Mouse (Mus musculus): Measurements from ENCODE around the gene Golga5. TPM values are rescaled to one million over a fixed set of nuclear protein-coding genes. Genes with fewer than 3 reads are reported as not detected.

Gene Golga5
- polyA plus RNA-seq, 1 experiment: 27.4 TPM

GRCm38 (mm10) chr12:102540278-102540677, 71.3 kb downstream of the Golga5 start:
- no peaks in the 10 kb centered on the region for H3K4me1 ChIP-seq (ENCODE audit: control insufficient read depth, insufficient read depth, low read length)
- H3K4me3 ChIP-seq (replicated peaks; ENCODE audit: insufficient read depth, low read depth, low read length): no peak overlapping the region
- DNase-seq: no peak
- WGBS: 44% methylated on average over 8 of the region's 8 CpGs
- TF ChIP-seq CTCF (IDR thresholded peaks at IDR 0.05; ENCODE audit: borderline replicate concordance, insufficient read depth, low read depth, low read length): no peak
- no peak for TF ChIP-seq POLR2A (IDR thresholded peaks at IDR 0.05; ENCODE audit: borderline replicate concordance, insufficient read depth, low read length)
- H3K27ac ChIP-seq (ENCODE audit: insufficient read depth, low read length): no peak overlapping the region
- H3K27me3 ChIP-seq (ENCODE audit: control insufficient read depth, insufficient read depth, low read length): no peaks in the 10 kb centered on the region

- 91% methylated on average over 7 of the region's 7 CpGs for WGBS
Observed at GRCm38 (mm10) chr12:102541168-102541567, 72.2 kb downstream of the Golga5 start.

DNA sequence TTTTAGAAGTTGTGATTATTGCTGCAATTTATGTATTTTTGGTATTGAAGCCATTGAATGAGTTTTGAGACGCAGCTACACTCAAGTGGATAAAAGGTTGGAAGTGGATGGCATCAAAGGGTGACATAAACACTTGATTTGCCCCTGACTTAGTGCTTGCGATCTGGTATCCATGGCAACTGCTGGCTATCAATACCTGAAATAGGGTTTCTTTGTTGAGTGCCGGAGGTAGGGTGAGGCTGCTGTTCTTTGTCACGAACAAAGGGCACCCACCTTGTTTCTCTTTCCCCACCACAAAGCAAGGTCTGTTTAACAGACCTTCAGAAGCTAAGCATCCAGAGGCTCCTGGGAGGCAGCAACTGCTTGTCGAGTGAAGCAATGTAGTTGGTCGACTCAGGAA, 76.2 kb downstream of the Golga5 start:
- no peak for DNase-seq
- Histone ChIP-seq H3K4me3 (replicated peaks; ENCODE audit: insufficient read depth, low read depth, low read length) (no peak overlapping the region), H3K27ac (ENCODE audit: insufficient read depth, low read length) (no peak overlapping the region), H3K27me3 (ENCODE audit: control insufficient read depth, insufficient read depth, low read length) (no peaks in the 10 kb centered on the region), H3K4me1 (ENCODE audit: control insufficient read depth, insufficient read depth, low read length) (no peaks in the 10 kb centered on the region)
- no peak for TF ChIP-seq CTCF (IDR thresholded peaks at IDR 0.05; ENCODE audit: borderline replicate concordance, insufficient read depth, low read depth, low read length)
- TF ChIP-seq POLR2A (IDR thresholded peaks at IDR 0.05; ENCODE audit: borderline replicate concordance, insufficient read depth, low read length): no peak
- 72% methylated on average over 6 of the region's 6 CpGs for WGBS

More at GRCm38 (mm10) chr12:102541168-102541567, 72.2 kb downstream of the Golga5 start:
- DNase-seq: no peak
- TF ChIP-seq CTCF (IDR thresholded peaks at IDR 0.05; ENCODE audit: borderline replicate concordance, insufficient read depth, low read depth, low read length): no peak
- no peak for TF ChIP-seq POLR2A (IDR thresholded peaks at IDR 0.05; ENCODE audit: borderline replicate concordance, insufficient read depth, low read length)
- Histone ChIP-seq H3K4me1 (ENCODE audit: control insufficient read depth, insufficient read depth, low read length) (no peaks in the 10 kb centered on the region), H3K27ac (ENCODE audit: insufficient read depth, low read length) (no peak overlapping the region), H3K27me3 (ENCODE audit: control insufficient read depth, insufficient read depth, low read length) (no peaks in the 10 kb centered on the region), H3K4me3 (replicated peaks; ENCODE audit: insufficient read depth, low read depth, low read length) (no peak overlapping the region)

Other genes starting within 250 kb of the Golga5 start
- gene Rin3, start 186.1 kb upstream of the Golga5 start, polyA plus RNA-seq (2012; rRNA removed): 1.1 and 1.2 TPM in 2 replicates
- 139 and 150 TPM in 2 replicates for gene Lgmn, start 29.3 kb upstream of the Golga5 start, polyA plus RNA-seq (2012; rRNA removed)
- 187 and 216 TPM in 2 replicates for gene Chga, start 85.8 kb downstream of the Golga5 start, polyA plus RNA-seq (2012; rRNA removed)
- 64.9 and 67.6 TPM in 2 replicates for gene Itpk1, start 235.8 kb downstream of the Golga5 start, polyA plus RNA-seq (2012; rRNA removed)

Data from cerebellum, adult 2 months (tissue).